Mouse (Mus musculus) CH12.LX (cell line): ENCODE data around the gene Ensa. TPM values are rescaled to one million over a fixed set of nuclear protein-coding genes. Genes with fewer than 3 reads are reported as not detected.

Experiments used
- DNase-seq: peaks from one replicate; pipeline ENCODE4 v3.0.0-alpha.2; 2013; ENCODE audit errors: extremely low read depth
- H3K27ac ChIP-seq: 2 replicates; pipeline ENCODE4 v1.5.1; 2012; ENCODE audit warnings: low read depth, mild to moderate bottlenecking, control low read depth, moderate library complexity; ENCODE audit not compliant: insufficient read depth
- H3K27me3 ChIP-seq: replicated peaks from 2 replicates; pipeline ENCODE3; 2012; ENCODE audit warnings: inconsistent platforms
- H3K36me3 ChIP-seq, 2 experiments: replicated peaks in 1 of 2; 2 replicates each; pipeline versions ENCODE3 to v1.6.1; 2012; ENCODE audit warnings: inconsistent platforms in 1 of 2, low read length in 1 of 2, mild to moderate bottlenecking in 1 of 2, mixed read lengths in 1 of 2, moderate library complexity in 1 of 2; ENCODE audit not compliant: control insufficient read depth in 1 of 2, insufficient read depth in 1 of 2
- H3K4me1 ChIP-seq, 2 experiments: 2 replicates each; pipeline ENCODE4 v1.6.1; 2012; ENCODE audit warnings: inconsistent platforms in 1 of 2, moderate library complexity in 1 of 2; ENCODE audit not compliant: insufficient read depth in 2 of 2, control insufficient read depth in 1 of 2
- H3K4me2 ChIP-seq: 2 replicates; pipeline ENCODE4 v1.6.1; 2012; ENCODE audit warnings: low read depth, mild to moderate bottlenecking, control low read depth; ENCODE audit not compliant: poor library complexity, insufficient read depth, severe bottlenecking
- H3K4me3 ChIP-seq, 3 experiments: fragments of 150-350 bp in 1 of 3; sonication (generic) in 1 of 3; replicated peaks in 1 of 3; 2 replicates each; pipeline versions ENCODE3 to v1.5.1; 2011 to 2012; ENCODE audit warnings: low read depth in 2 of 3, low read length in 2 of 3, mild to moderate bottlenecking in 2 of 3, moderate library complexity in 2 of 3, control low read depth in 1 of 3, improper control_type of control experiment in 1 of 3, inconsistent platforms in 1 of 3, mixed read lengths in 1 of 3; ENCODE audit not compliant: poor library complexity in 1 of 3
- H3K79me2 ChIP-seq: replicated peaks from 2 replicates; pipeline ENCODE4 v1.6.1; 2012; ENCODE audit warnings: mild to moderate bottlenecking, moderate library complexity; ENCODE audit not compliant: control insufficient read depth, poor library complexity, insufficient read depth, severe bottlenecking; ENCODE audit errors: extremely low read depth
- H3K9ac ChIP-seq: 2 replicates; pipeline ENCODE4 v1.6.1; 2012; ENCODE audit warnings: low read depth, mild to moderate bottlenecking, control low read depth, moderate library complexity; ENCODE audit not compliant: insufficient read depth
- H3K9me3 ChIP-seq: replicated peaks from 2 replicates; pipeline ENCODE3; 2012; ENCODE audit warnings: low read length, inconsistent platforms, mixed read lengths
- CTCF ChIP-seq, 2 experiments: IDR thresholded peaks in 1 of 2; conservative IDR thresholded peaks in 1 of 2; 2 replicates each; pipeline ENCODE4 v1.5.1; 2011 to 2012; ENCODE audit warnings: low read depth in 2 of 2, low read length in 2 of 2, improper control_type of control experiment in 1 of 2, inconsistent platforms in 1 of 2, mild to moderate bottlenecking in 1 of 2, moderate library complexity in 1 of 2
- ELF1 ChIP-seq: IDR thresholded peaks from 2 replicates; pipeline ENCODE4 v1.6.1; 2014; ENCODE audit warnings: low read depth, mild to moderate bottlenecking, inconsistent platforms, low read length, improper control_type of control experiment
- ETS1 ChIP-seq: conservative IDR thresholded peaks from 2 replicates; pipeline ENCODE4 v1.6.1; 2012; ENCODE audit warnings: low read depth, mild to moderate bottlenecking, inconsistent platforms, low read length, improper control_type of control experiment, moderate library complexity
- MAFK ChIP-seq: IDR thresholded peaks from 2 replicates; pipeline ENCODE4 v1.6.1; 2011; ENCODE audit warnings: low read length, improper control_type of control experiment; ENCODE audit not compliant: insufficient replicate concordance
- MAX ChIP-seq: IDR thresholded peaks from 2 replicates; pipeline ENCODE4 v1.6.1; 2011; ENCODE audit warnings: low read length, improper control_type of control experiment
- MXI1 ChIP-seq: IDR thresholded peaks from 2 replicates; pipeline ENCODE4 v1.6.1; 2011; ENCODE audit warnings: mild to moderate bottlenecking, low read depth, low read length, improper control_type of control experiment
- MYC ChIP-seq: IDR thresholded peaks from 2 replicates; pipeline ENCODE4 v1.6.1; 2011; ENCODE audit warnings: low read depth, mild to moderate bottlenecking, improper control_type of control experiment, low read length
- POLR2AphosphoS2 ChIP-seq: IDR thresholded peaks from 2 replicates; pipeline ENCODE4 v1.6.1; 2011; ENCODE audit warnings: low read depth, low read length, improper control_type of control experiment
- RAD21 ChIP-seq: IDR thresholded peaks from 2 replicates; pipeline ENCODE4 v1.6.1; 2011; ENCODE audit warnings: low read depth, mild to moderate bottlenecking, low read length, improper control_type of control experiment, moderate library complexity
- SMC3 ChIP-seq: IDR thresholded peaks from 2 replicates; pipeline ENCODE4 v1.6.1; 2011; ENCODE audit warnings: low read depth, low read length, improper control_type of control experiment
- UBTF ChIP-seq: IDR thresholded peaks from 2 replicates; pipeline ENCODE4 v1.6.1; 2012; ENCODE audit warnings: low read depth, mild to moderate bottlenecking, inconsistent platforms, low read length, improper control_type of control experiment, moderate library complexity
- ZKSCAN1 ChIP-seq: IDR thresholded peaks from 2 replicates; pipeline ENCODE4 v1.6.1; 2012; ENCODE audit warnings: low read depth, inconsistent platforms, low read length, improper control_type of control experiment, borderline replicate concordance
- dilution Hi-C: fragments of 300-500 bp; cut with MboI; formaldehyde crosslinking; loops from 2 replicates; pipeline ENCODE4 v1.14.3; 2020; ENCODE audit warnings: low sequenced_read_pairs; ENCODE audit not compliant: extremely low pct_unique_long_range_greater_than_20kb, extremely low pct_ligation_motif_present
- in situ Hi-C: fragments of 300-500 bp; cut with MboI; formaldehyde crosslinking; loops from 3 replicates; pipeline ENCODE4 v1.14.3; 2019; ENCODE audit warnings: low sequenced_read_pairs, low pct_ligation_motif_present, low pct_unique_long_range_greater_than_20kb, mixed read lengths
- polyA plus RNA-seq: library from polyadenylated mRNA; unstranded; fragments of >175 nt; gene quantifications from 2 replicates; pipeline ENCODE4 v1.2.1, GENCODE M21; 2012; ENCODE audit warnings: low read depth; ENCODE audit not compliant: insufficient read length
- total RNA-seq, 2 experiments: library from RNA; depleted of rRNA; stranded (reverse); fragments of 300-350 nt in 1 of 2; fragments of >200 nt in 1 of 2; gene quantifications; 2 replicates each; pipeline ENCODE4 v1.2.3; 2012 to 2014

Gene Ensa
- total and polyA plus RNA-seq, 3 experiments = 51.5 to 58.4 (median 57.8) TPM

DNA sequence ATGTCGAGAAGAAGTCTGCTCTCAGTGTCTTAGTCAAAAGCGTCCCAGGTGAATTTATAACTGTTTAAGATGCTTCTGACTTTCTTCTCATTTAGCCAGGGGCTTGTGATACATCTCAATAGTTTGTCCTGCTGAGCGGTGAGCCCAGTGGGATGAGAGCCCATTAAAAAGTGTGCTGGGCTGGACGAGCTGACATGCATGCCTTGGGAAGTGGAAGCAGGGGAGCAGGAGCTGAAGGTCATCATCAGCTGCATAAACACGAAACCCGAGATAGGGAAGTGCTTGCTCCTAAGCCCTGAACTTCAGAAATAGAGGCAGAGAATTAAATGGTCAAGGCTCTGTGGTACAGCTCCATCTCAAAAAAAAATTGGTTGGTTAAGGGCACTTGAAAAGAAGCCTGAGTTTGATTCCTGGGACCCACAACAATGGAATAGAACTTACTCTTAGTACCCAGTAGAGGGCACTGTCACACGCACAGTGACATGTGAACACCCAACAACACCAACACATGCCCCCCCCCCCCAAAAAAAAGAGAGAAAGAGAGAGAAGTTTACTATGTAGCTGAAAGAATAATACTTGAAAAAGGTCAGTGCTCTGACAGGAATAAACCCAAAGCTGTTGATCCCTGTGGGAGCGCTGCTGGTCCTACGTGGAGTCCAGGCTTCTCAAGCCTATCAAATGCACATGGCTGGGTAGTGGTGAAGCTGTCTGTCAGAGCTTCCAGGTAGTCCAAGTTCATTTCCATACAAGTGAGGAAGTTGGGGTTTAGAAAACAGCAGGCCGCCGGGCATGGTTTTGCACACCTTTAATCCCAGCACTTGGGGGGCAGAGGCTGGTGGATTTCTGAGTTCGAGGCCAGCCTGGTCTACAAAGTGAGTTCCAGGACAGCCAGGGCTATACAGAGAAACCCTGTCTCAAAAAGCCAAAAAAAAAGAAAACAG is 8.1 kb downstream of the Ensa start:
- Histone ChIP-seq H3K9ac (no peak overlapping the region; the same call in 1 of the 2 replicates), H3K36me3 (peaks cover 75 to 96% of the 10 kb centered on the region in 2 experiments), H3K4me2 (no peak overlapping the region), H3K9me3 (no peaks in the 10 kb centered on the region), H3K4me3 (no peak overlapping the region), H3K79me2 (peaks cover 24% of the 10 kb centered on the region), H3K4me1 (peaks cover 5 to 68% of the 10 kb centered on the region in 2 experiments), H3K27ac (peak overlapping the region; percentile 3; the same call in 1 of the 2 replicates), H3K27me3 (no peaks in the 10 kb centered on the region)
- DNase-seq = peak; percentile 55
- TF ChIP-seq ETS1 (no peak), MAFK (no peak), SMC3 (peak; percentile 75), MYC (no peak), ELF1 (no peak), MAX (no peak), RAD21 (peak; percentile 67), ZKSCAN1 (no peak), CTCF (conservative IDR thresholded peaks at IDR 0.05 in 1 of 2, IDR thresholded peaks at IDR 0.05 in 1 of 2; ENCODE audit: low read depth in 2 of 2, low read length in 2 of 2) (peak; percentile 32 to 77; a peak in 3 of 4 replicates)
- in situ Hi-C loops (no loop called here), dilution Hi-C loops (no loop called here)

DNA sequence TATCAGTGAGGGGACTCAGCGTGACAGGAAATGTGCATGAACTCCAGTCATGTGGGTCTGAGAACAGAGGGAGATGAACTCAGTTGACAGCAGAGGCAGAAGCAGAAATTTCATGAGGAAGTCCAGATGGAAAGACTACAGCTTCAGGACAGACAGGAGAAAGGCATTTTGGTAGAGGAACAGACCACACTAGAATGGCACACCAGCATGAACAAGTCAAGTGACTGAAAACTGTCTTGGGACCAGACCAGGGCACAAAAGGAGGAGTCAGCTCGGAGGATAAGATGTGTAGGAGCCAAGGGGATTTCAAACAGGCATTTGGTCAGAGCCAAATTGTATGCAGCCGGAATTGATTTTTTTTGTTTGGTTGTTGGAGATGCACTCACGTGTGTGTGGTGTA is 10.8 kb downstream of the Ensa start:
- Histone ChIP-seq H3K9me3 (no peaks in the 10 kb centered on the region), H3K4me1 (peaks cover 0 to 44% of the 10 kb centered on the region in 2 experiments; a peak in 2 of 4 replicates), H3K4me2 (no peak overlapping the region), H3K27me3 (no peaks in the 10 kb centered on the region), H3K36me3 (peaks cover 50 to 93% of the 10 kb centered on the region in 2 experiments), H3K79me2 (peaks cover 10% of the 10 kb centered on the region), H3K27ac (no peak overlapping the region), H3K4me3 (no peak overlapping the region), H3K9ac (no peak overlapping the region)
- TF ChIP-seq POLR2AphosphoS2 = peak; percentile 67; the same call in 1 of the 2 replicates
- TF ChIP-seq UBTF = no peak
- TF ChIP-seq RAD21 = no peak
- no peak for TF ChIP-seq MXI1
- in situ Hi-C loops (no loop called here), dilution Hi-C loops (no loop called here)
- DNase-seq = no peak
